Mouse (Mus musculus): ENCODE measurements at regions not wholly inside any gene's neighbourhood (a gene's known extent, or its start where the extent isn't known, plus 50 kb on each side); places are given as distances from the start of the nearest gene placed in this dataset.

DNA sequence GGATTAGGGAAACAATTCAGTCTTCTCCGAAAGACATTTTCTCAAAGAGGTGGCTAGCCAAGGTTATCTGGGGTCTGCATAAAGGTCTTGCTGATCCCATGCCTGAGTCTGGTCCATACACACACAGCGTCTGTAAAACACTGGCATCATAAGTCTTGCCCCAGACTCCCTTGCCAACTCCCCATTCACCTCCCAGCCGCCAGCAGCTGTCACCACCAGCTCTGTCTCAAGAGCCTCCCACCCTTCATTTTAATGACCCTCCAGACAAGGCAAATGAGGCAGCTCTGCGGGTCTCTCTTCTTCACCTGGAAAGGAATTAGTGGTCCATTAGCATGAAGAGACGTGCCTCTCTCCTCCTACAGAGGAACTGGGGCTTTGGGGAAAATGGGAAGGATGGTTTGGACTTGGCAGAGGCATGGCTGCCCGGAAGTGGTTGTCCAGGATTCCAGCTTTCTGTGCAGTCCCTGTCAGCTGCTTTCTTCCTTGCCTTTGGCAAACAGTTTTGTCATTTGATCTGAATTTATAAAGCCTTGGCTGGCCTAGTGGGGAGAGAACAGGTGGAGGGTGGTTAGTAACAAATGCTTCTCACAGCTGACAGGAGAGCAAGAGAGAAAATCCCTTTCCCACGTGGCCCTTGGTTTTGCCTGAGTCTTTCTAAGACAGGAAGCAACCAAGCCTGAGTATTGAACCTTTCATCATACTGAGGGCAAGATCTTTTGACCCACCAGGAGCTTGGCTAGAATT lies 173.3 kb upstream of the Opcml start:
- Histone ChIP-seq H3K27me3 (ENCODE audit: low read depth, poor library complexity, severe bottlenecking) (peaks cover 31% of the 10 kb centered on the region), H3K4me1 (peaks cover 24% of the 10 kb centered on the region), H3K4me3 (no peak overlapping the region), H3K9me3 (replicated peaks) (no peaks in the 10 kb centered on the region), H3K27ac (no peak overlapping the region), H3K36me3 (no peaks in the 10 kb centered on the region)
- 49% methylated on average over 7 of the region's 7 CpGs for WGBS
- DNase-seq (ENCODE audit: low spot score): no peak

DNA sequence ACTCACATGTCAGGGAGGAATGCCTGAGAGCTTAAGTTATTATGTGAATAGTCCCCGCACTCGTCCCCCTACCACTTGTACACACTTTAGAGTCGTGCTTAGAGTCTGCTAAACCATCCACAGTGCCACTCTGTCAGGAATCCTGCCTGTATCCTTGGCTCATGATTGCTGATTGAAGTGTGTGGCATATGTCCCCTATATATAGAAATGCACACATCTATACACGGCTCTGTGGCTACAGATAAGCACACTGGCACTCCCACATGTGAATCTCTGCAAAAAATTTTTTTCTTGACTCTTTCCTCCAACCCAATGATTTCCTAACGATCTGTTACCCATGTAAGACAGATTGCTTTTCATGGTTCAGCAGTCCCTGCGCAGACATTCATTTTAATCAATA lies 155.7 kb upstream of the Opcml start:
- Histone ChIP-seq H3K36me3 (no peaks in the 10 kb centered on the region), H3K27ac (no peak overlapping the region), H3K4me1 (peaks cover 9% of the 10 kb centered on the region), H3K4me3 (no peak overlapping the region), H3K9me3 (replicated peaks) (no peaks in the 10 kb centered on the region), H3K27me3 (ENCODE audit: low read depth, poor library complexity, severe bottlenecking) (peaks cover 84% of the 10 kb centered on the region)
- no peak for DNase-seq (ENCODE audit: low spot score)
- 83% methylated on average over 6 of the region's 6 CpGs for WGBS

GRCm38 (mm10) chr9:27640611-27641010 lies 150.0 kb upstream of the Opcml start:
- H3K4me1 ChIP-seq: no peaks in the 10 kb centered on the region
- H3K36me3 ChIP-seq: no peaks in the 10 kb centered on the region
- no peaks in the 10 kb centered on the region for H3K9me3 ChIP-seq (replicated peaks)
- peaks cover 73% of the 10 kb centered on the region for H3K27me3 ChIP-seq (ENCODE audit: low read depth, poor library complexity, severe bottlenecking)
- no peak overlapping the region for H3K27ac ChIP-seq
- H3K4me3 ChIP-seq: no peak overlapping the region
- DNase-seq (ENCODE audit: low spot score): no peak

DNA sequence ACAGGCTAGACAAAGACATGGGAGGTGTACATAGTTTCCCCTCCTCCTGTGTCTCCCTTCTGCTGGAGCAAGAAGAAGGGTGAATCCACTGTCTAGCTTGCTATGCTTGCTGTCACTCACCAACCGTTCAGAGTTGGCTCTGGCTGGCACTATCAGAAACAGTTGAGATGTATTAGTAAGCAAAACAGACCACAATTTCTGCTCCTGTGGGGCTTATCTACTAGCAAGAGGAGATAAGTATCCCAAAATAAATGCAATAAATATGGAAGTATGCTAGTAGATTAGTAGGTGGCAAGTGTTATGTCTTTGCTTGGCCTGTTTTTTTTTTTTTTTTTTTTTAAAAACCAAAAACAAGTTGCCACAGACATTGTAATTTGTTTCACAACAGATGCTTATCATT lies 147.3 kb upstream of the Opcml start:
- H3K4me1 ChIP-seq: no peaks in the 10 kb centered on the region
- H3K27me3 ChIP-seq (ENCODE audit: low read depth, poor library complexity, severe bottlenecking): peaks cover 48% of the 10 kb centered on the region
- DNase-seq (ENCODE audit: low spot score): no peak
- no peaks in the 10 kb centered on the region for H3K36me3 ChIP-seq
- WGBS: 76% methylated on average over 1 of the region's 1 CpGs
- H3K27ac ChIP-seq: no peak overlapping the region
- H3K9me3 ChIP-seq (replicated peaks): no peaks in the 10 kb centered on the region
- no peak overlapping the region for H3K4me3 ChIP-seq

DNA sequence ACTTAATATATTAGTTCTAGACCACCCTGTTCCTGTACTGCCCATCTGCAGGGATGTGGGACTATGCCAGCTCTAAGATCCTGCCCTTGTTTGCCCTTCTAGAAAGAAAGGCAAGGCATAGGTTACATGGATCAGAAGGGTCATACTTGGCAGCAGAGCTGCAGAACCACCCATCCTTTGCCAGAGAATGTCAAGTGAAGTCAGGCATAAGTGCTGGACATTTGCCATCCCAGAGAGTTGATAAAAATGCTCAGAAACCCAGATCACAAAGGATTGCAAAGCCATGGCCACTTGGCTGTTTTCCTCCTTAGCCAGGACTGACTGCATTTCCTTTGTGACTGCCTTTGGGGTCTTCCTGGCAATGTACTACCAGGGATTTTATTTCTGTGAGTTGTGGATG lies 146.7 kb upstream of the Opcml start:
- no peak overlapping the region for H3K27ac ChIP-seq
- H3K27me3 ChIP-seq (ENCODE audit: low read depth, poor library complexity, severe bottlenecking): peaks cover 44% of the 10 kb centered on the region
- no peaks in the 10 kb centered on the region for H3K4me1 ChIP-seq
- no peak for DNase-seq (ENCODE audit: low spot score)
- H3K4me3 ChIP-seq: no peak overlapping the region
- no peaks in the 10 kb centered on the region for H3K36me3 ChIP-seq
- no peaks in the 10 kb centered on the region for H3K9me3 ChIP-seq (replicated peaks)

DNA sequence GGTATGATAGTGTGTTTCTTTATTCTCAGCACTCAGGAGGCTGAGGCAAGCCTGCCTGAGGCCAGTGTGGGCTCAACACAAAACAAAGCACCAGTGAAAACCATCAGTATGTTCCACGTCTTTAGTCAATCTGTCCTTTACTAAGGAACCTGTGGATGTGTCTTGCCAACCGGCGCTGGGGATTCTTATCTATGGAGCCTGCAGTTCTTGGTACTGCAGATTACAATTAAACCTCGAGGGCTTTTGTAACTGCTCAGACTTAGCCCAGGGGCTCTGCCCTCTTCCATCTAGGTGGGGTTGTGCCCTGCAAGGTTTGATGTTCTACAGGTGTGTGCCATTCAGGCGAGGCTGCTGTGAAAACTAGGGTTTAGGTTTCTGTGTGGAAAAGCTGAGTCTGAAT lies 145.1 kb upstream of the Opcml start:
- DNase-seq (ENCODE audit: low spot score): no peak
- Histone ChIP-seq H3K4me3 (no peak overlapping the region), H3K9me3 (replicated peaks) (no peaks in the 10 kb centered on the region), H3K27me3 (ENCODE audit: low read depth, poor library complexity, severe bottlenecking) (peaks cover 29% of the 10 kb centered on the region), H3K27ac (no peak overlapping the region), H3K36me3 (no peaks in the 10 kb centered on the region), H3K4me1 (peaks cover 1% of the 10 kb centered on the region; the same call in 1 of the 2 replicates)
- 87% methylated on average over 5 of the region's 5 CpGs for WGBS

- Histone ChIP-seq H3K27me3 (ENCODE audit: low read depth, poor library complexity, severe bottlenecking) (peaks cover 24% of the 10 kb centered on the region), H3K36me3 (no peaks in the 10 kb centered on the region), H3K27ac (no peak overlapping the region), H3K4me1 (peaks cover 8% of the 10 kb centered on the region), H3K9me3 (replicated peaks) (no peaks in the 10 kb centered on the region), H3K4me3 (no peak overlapping the region)
- 73% methylated on average over 8 of the region's 8 CpGs for WGBS
- DNase-seq (ENCODE audit: low spot score): no peak
These were observed 144.5 kb upstream of the Opcml start for GRCm38 (mm10) chr9:27646100-27646499.

GRCm38 (mm10) chr9:27646956-27647355 lies 143.6 kb upstream of the Opcml start:
- Histone ChIP-seq H3K27me3 (ENCODE audit: low read depth, poor library complexity, severe bottlenecking) (peaks cover 21% of the 10 kb centered on the region), H3K36me3 (no peaks in the 10 kb centered on the region), H3K4me3 (no peak overlapping the region), H3K4me1 (peaks cover 11% of the 10 kb centered on the region), H3K27ac (no peak overlapping the region), H3K9me3 (replicated peaks) (no peaks in the 10 kb centered on the region)
- WGBS: 78% methylated on average over 10 of the region's 10 CpGs
- no peak for DNase-seq (ENCODE audit: low spot score)

- Histone ChIP-seq H3K4me1 (peaks cover 5% of the 10 kb centered on the region), H3K9me3 (replicated peaks) (no peaks in the 10 kb centered on the region), H3K27me3 (ENCODE audit: low read depth, poor library complexity, severe bottlenecking) (peaks cover 3% of the 10 kb centered on the region; the same call in 1 of the 2 replicates), H3K4me3 (no peak overlapping the region), H3K36me3 (no peaks in the 10 kb centered on the region), H3K27ac (no peak overlapping the region)
- 96% methylated on average over 1 of the region's 1 CpGs for WGBS
- DNase-seq (ENCODE audit: low spot score): no peak
These were observed 132.6 kb upstream of the Opcml start for GRCm38 (mm10) chr9:27658001-27658400.

DNA sequence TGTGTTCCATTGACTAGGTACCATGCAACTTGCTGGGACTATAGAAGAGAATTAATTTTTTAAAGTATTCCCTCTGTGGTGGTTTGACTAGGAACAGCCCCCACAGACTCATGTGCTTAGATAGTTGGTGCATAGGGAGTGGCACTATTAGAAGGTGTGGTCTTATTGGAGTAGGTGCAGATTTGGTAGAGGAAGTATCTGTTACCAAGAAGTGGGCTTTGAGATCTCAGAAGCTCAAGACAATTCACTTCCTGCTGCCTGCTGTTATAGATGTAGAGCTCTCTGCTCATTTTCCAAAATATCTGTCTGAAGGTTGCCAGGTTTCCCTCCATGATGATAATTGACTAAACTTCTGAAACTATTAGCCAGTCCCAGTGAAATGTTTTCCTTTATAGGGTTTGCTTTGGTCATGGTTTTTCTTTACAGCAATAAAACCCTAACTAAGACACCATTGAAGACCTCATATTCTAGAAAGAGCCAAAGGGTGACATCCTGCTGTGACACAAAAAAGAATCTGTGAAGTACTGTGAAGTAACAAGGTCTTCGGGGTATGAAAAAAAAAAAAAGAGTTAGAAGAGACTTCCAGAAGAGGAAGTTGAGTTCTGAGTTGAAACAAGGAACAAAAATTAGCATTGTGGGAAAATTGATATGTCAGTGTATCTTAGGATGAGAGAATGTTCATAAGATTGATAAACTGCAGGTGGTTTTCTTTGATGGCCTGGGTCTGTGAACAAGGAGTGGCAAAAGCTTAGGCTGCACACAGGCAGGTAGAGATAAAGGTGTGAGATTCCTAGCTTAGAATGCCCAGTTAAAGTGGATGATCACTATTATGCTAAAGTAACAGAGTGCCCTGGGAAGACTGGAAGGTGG lies 128.9 kb upstream of the Opcml start:
- DNase-seq (ENCODE audit: low spot score): no peak
- H3K27me3 ChIP-seq (ENCODE audit: low read depth, poor library complexity, severe bottlenecking): no peaks in the 10 kb centered on the region
- 82% methylated on average over 1 of the region's 1 CpGs for WGBS

GRCm38 (mm10) chr9:27663230-27663629 lies 127.3 kb upstream of the Opcml start:
- DNase-seq (ENCODE audit: low spot score): no peak
- Histone ChIP-seq H3K4me3 (no peak overlapping the region), H3K27me3 (ENCODE audit: low read depth, poor library complexity, severe bottlenecking) (no peaks in the 10 kb centered on the region), H3K27ac (no peak overlapping the region), H3K4me1 (peaks cover 5% of the 10 kb centered on the region), H3K36me3 (no peaks in the 10 kb centered on the region), H3K9me3 (replicated peaks) (no peaks in the 10 kb centered on the region)
- WGBS: 98% methylated on average over 1 of the region's 1 CpGs

More for the DNA sequence above, 128.9 kb upstream of the Opcml start:
- no peaks in the 10 kb centered on the region for H3K9me3 ChIP-seq (replicated peaks)
- H3K36me3 ChIP-seq: no peaks in the 10 kb centered on the region
- no peak overlapping the region for H3K27ac ChIP-seq
- peaks cover 5% of the 10 kb centered on the region for H3K4me1 ChIP-seq
- H3K4me3 ChIP-seq: no peak overlapping the region

DNA sequence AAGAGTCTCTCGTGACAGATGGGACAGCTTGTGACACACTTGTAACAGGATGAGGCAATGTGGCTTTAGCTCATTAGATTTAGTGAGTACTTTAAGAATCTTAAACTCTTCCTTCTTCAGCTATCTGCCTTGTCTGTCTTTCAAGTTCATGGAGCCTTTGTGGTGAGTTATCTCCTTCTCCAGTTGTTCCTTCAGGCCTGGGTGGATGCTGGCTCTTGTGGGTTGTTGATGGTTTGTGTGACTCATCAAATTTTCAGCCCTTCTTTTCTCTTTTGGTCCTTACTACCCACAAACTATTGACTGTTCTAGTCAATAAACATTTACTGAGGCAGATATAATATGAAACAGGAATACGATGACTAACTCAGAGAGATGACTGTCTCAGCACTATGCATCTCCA lies 124.9 kb upstream of the Opcml start:
- no peak overlapping the region for H3K27ac ChIP-seq
- no peak overlapping the region for H3K4me3 ChIP-seq
- no peaks in the 10 kb centered on the region for H3K27me3 ChIP-seq (ENCODE audit: low read depth, poor library complexity, severe bottlenecking)
- H3K9me3 ChIP-seq (replicated peaks): no peaks in the 10 kb centered on the region
- no peaks in the 10 kb centered on the region for H3K4me1 ChIP-seq
- no peaks in the 10 kb centered on the region for H3K36me3 ChIP-seq
- DNase-seq (ENCODE audit: low spot score): no peak
- WGBS: 88% methylated on average over 2 of the region's 2 CpGs

GRCm38 (mm10) chr9:27670032-27670740 lies 120.4 kb upstream of the Opcml start:
- Histone ChIP-seq H3K27me3 (ENCODE audit: low read depth, poor library complexity, severe bottlenecking) (no peaks in the 10 kb centered on the region), H3K4me1 (no peaks in the 10 kb centered on the region), H3K4me3 (no peak overlapping the region), H3K27ac (no peak overlapping the region), H3K36me3 (no peaks in the 10 kb centered on the region), H3K9me3 (replicated peaks) (no peaks in the 10 kb centered on the region)
- WGBS: 50% methylated on average over 6 of the region's 6 CpGs
- DNase-seq (ENCODE audit: low spot score): no peak

Data from limb, embryonic 10.5 days (tissue).